Mouse (Mus musculus) adrenal gland, postnatal 4 days (tissue): ENCODE data around the gene Fam19a3. TPM values are rescaled to one million over a fixed set of nuclear protein-coding genes. Genes with fewer than 3 reads are reported as not detected.

Experiments used
- DNase-seq, 2 experiments: peaks; one replicate each; pipeline ENCODE4 v3.0.0; 2021 to 2022; ENCODE audit warnings: low spot score in 2 of 2, mixed read lengths in 2 of 2
- total RNA-seq, 2 experiments: library from RNA; stranded (reverse); gene quantifications; 2 replicates each; pipeline ENCODE4 v1.2.3; 2021

The Fam19a3 gene
- total RNA-seq, 2 experiments from 2014 or later: 1.2 to 1.3 TPM

DNA sequence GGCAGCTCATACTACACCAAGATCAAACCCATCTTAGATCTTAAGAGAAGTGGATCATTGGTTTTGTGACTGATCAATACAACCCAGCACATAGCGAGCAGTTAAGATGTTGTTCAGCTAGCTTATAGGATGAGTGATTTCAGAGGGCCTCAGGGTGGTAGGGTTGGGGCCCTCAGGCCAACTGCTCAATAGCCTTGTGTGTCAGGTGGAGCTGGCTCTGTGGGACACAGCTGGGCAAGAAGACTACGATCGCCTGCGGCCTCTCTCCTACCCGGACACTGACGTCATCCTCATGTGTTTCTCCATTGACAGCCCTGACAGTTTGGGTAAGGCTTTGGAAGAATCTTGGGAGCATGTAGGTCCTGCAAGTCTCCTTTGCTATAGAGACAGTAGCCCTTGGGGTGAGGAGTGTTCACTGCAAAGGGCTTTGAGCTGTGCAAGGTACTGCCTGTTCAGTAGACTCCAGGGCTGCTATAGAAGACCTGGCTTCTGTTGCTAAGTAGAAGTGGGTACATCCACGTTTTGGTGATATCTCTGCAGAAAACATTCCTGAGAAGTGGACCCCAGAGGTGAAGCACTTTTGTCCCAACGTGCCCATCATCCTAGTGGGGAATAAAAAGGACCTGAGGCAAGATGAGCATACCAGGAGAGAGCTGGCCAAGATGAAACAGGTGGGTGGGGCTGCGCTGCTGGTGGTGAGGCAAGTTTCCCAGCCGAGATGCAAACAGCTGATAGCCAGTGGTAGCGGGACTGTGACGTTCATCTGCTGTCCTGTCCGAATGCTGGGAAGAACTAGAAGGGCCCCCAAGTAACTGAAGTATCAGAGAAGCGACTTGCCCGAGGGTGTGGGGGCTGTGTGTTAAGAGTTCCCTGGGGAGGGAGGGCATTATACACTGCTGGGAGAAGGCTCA, 11.0 kb upstream of the Fam19a3 start:
- DNase-seq: no peak

DNA sequence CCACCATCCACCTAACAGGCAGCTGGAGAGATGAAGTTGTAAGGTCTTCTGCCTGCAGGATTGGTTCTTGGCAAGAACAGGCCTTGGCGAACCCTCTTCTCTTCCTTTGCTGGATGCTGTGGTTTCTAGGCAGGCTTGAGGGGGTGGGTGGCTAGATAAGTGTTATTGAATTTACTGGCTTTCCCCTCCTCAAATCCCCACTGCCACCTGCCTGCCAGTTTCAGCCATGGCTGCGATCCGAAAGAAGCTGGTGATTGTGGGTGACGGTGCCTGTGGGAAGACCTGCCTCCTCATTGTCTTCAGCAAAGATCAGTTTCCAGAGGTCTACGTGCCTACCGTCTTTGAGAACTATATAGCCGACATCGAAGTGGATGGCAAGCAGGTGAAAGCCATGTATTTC, 10.0 kb upstream of the Fam19a3 start:
- DNase-seq: no peak

DNA sequence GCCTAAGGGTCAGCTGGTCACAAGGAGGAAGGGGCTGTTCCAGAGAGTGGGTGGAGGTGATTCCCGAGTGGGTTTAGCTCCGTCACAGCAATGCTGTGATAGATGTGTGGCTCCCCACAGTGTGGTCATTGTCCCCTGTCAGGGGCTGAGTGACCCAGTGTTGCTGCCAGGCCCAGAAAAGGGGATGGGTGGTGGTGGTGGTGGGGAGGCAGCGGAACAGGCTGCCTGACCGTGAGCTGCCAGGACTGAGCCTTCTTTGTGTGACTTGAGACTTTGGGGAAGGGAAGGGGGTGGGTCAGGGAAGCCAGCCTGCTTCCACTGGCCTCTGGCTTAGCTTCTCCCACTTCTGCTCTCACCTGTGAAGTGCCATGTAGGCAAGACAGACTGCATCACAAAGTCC, 9.4 kb upstream of the Fam19a3 start:
- no peak for DNase-seq

DNA sequence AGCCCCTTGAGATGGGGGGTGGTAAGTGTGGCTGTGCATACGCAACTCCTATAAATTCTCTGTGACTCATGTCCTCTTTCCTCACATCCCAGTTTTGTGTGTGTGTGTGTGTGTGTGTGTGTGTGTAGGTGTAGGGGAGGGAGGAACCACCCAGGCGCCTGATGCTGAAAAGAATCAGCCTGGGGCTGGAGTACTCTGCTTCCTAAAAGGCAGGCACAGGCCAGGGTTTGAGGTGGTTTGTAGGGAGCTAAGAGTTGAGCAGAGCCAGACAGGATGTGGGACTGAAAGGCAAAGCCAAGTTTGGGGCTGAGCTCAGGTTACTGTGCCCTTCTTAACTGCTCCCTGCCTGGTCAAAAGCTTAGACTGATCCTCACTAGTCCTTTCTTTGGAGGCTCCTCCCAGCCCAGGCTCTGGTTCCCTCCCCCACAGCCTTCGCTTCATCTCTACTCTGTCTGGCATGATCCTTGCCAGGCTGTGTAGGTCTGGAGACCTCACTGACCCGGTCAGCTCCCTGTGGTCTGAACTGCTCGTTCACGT, 8.8 kb upstream of the Fam19a3 start:
- DNase-seq: no peak

DNA sequence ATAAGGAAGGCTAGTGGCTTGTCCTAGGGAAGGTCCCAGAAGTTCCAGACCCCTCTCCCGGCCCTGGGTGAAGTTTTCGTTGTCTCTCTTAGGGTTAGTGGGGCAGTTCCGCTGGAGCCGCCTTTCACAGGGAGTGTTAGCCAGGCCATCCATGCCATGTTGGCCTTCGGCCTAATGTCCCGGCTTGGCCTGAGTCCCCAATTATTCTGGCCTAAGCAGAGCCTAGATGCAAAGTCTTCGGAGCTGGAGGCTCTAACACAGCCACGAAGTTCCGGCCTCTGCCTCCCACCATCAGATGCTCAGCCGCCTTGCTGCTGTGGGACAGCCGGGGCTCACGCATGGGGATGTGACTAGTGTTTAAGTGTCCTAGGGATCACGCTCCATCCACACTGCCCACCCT, 8.2 kb upstream of the Fam19a3 start:
- DNase-seq: no peak

DNA sequence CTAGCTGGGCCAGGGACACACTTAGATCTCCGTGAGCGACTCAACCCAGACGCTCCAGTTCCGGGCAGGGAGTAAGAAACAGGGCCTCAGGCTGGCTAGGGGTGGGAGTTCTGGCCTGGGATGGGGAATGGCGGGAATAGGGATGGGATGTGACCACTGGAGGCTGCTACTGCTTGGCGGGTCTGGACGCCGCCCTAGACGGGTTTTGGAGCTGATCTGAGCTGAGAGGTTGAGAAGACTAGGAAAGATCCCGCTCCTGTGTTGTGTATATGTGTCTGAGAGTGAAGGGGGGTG, 7.6 kb upstream of the Fam19a3 start:
- DNase-seq: no peak

DNA sequence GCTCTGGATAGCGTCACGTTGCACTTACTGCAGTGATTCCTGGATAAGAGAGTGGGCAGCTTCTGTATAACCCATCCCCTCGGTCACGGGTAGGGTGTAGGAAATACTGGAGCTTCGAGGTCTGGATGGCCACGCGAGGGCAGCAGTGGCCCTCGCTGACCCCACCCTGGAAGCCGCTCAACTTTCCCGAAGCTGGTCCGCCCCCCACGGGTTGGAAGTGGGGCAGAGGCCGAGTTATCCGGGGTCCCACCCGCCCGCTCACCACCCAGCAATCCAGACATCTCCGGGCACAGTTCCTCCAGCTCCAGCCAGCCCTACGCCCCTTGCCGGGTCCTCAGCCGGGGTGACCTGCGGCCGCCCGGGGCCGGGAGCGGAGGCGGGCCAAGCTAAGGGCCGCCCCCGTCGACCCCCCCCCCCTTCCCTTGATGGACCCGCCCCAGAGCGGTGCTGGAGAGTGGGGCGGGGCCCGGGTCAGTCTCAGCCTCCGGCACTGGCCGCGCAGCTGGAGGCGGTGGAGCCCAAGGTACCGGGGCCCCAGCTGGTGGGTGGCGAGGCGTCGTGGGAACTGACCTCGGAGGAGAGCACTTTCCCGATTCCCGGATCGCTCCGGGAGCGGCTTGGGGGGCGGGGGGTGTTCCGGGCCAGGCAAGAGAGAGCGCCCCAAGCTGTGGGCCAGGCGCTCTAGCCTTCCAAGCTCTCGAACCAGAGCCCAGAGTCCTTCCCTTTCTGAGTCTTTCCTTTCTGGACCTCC, 7.1 kb upstream of the Fam19a3 start:
- DNase-seq: peak in 1 of 2 experiments; percentile 72

DNA sequence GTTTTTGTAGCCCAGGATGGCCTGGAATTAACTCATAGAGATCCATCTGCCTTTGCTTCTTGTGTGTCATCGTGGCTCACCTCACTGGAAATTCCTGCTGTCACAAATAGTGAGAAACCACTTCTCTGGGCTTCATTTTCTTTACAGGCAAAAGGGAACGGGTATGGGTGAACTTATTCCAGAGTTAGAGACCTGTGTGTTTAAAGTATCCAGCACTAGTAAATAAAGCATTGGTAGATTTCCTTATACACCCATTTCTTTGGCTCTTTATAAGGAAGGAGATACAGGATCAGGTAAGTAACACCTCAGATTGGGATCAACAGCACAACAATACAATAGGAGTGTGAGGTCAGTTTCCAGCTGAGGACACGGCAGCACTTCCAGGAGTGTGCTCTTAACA, 6.4 kb upstream of the Fam19a3 start, which contains the start of gene Rhoc:
Gene Rhoc (plus strand): TSS at position 301 of the 400 bp plus-strand sequence.
- DNase-seq: no peak

DNA sequence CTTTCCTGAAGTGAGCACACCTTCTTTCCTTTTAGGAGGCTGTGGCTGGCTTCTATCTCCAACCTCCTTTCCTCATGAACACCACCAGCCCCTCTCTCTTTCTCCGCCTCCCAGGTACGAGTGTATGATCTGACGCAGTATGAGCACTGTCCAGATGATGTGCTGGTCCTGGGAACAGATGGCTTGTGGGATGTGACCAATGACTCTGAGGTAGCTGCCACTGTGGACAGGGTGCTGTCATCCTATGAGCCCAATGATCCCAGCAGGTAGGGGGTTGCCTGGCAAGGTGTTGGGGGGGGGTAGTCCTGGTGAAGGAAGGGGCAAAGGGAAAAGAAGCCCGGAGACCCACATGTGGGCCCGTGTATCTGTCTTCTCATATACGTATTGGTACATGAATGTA, 3.6 kb upstream of the Fam19a3 start:
- no peak for DNase-seq

DNA sequence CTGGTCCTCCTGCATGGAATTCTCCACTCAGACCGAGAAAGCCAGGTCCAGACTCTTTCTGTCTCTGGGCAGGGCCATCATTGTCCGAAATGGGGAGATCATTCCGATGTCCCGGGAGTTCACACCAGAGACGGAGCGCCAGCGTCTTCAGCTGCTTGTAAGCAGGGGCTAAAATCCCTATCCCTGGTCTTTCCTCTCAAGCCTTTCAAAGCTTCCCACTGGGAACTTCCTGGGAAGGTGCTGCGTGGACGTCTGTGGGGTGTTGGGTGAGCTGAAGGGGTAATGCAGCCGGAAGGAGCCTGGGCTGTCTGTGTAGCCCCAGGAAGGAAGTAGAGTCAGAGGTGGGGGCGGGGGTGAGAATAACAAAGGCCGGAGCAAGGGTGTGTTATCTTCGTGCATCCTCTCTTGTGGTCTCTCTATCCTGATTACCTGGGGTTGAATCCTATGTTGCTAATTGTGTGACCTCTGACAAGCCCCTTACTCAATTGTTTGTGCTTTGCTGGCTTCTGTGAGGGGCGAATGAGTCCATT, 2.4 kb upstream of the Fam19a3 start:
- no peak for DNase-seq

DNA sequence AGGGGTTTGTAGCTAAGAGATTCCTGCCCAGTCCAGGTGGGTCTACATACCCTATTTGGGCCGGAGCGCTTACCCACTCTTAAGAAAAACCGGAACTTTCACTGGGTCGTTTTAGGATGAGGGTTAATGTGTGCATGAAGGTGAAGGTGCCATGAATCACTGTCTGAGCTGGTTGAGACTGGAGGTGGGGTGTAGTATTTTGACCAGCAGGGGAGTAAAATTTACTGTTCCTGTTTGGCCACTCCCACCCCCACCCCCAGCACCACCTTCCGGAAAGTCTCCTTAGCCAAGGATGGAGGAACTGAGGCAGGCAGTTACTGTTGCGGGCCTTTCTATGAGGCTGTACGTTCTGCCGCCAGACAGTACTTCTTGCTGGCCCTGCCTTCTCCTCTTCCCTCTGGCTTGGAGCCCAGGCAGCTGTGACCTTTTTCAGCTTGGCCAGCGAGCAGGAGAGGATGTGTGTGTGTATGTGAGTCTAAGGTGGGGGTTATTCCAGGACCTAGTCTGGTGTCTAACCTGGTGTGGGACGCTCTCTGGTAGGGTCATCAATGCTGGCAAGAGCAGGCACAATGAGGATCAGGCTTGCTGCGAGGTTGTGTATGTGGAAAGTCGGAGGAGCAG, 531 bp upstream of the Fam19a3 start:
- DNase-seq: no peak

DNA sequence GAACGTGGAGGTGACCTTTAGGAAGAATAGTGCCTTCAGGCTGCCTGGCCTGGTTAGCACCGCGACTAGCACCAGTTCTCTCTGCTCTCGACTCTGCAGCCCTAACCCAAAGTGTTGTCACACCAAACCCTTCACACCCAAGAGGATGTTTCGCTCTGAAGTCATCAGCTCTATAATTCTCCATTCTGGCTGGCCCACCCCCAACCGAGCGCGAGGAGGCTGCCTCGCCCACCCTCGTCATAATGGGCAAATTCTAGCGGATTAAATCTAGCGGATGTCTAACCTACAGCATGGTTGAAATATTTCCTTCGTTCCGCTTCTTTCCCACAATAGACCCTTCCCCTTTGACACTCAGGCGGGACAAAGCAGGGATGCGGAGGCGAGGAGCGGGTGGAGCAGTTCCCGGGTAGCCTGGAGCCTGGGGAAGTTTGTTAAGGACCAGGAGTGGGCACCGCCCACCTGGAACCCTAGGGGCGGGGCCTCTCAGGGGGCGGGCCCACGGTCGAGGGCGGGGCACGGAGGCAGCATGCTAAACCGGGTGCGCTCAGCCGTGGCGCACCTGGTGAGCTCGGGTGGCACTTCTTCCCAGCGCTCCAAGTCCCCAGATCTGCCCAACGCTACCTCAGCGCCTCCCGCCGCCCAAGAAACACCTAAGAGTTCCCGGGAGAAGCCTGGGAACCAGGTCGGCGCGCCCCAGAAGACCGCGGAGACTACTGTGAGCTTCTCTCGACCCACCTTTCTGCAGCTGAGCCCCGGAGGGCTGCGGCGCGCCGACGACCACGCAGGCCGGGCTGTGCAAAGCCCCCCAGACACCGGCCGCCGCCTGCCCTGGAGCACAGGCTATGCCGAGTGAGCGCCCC, 849 bp downstream of the Fam19a3 start, which contains the start of gene Ppm1j:
Gene Ppm1j (plus strand): TSS at position 496 of the 860 bp plus-strand sequence.
- no peak for DNase-seq

DNA sequence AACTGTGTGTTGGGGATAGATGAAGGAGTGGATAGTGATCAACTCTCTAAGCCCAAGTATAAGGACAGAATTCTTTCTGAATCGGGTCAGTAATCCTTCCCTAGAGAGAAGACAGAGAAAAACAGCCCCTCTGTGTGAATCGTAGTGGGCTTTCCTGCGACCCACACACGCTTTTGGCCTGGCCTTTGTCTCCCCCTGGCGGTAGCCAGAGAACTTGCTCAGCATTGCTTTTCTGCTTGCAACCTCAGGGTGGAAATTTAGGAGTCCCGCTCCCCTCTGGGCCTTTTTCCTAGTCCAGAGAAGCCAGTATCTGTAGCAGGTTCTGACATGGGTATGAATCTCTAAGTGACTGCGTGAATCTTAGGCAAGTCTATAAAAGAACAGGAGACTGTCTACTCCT, 1.7 kb downstream of the Fam19a3 start:
- no peak for DNase-seq

DNA sequence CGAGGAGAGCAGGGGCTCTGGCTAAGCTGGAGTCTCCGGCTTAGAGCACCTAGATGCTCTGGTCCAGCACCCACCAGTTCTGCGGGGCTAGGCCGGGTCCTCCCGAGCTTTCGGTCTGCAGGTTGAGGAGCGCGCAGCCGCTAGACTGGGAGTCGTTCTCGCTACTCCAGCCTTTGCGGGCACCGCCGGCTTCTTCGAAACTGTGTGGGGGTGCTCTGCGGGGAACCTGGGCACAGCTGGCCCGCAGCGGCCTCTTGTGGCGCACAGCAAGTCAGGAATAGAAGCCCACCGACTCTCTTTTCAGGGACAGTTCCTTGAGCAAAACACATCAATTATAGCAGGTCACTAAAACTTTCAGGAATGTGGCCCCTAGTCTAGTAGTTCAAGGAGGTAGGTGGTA, 4.3 kb downstream of the Fam19a3 start:
- no peak for DNase-seq

DNA sequence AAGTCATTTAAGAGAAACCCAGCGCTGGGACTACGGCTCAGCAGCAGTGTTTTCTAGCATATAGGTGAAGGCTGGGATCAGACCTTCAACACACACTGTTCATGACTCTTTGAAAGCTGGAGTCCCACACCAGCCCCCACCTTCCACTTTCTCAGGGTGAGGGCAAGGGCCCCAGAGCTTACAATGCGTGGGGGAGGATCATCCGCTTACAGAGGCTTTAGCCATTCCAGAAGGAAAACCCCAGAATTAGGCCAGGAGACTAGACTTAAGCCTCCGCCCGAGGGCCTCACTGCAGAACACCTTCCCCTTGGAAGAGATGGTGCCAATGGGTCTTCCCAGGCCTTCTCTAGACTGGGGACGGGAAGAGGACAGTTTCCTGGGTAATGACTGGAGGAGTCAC, 8.3 kb downstream of the Fam19a3 start:
- no peak for DNase-seq

DNA sequence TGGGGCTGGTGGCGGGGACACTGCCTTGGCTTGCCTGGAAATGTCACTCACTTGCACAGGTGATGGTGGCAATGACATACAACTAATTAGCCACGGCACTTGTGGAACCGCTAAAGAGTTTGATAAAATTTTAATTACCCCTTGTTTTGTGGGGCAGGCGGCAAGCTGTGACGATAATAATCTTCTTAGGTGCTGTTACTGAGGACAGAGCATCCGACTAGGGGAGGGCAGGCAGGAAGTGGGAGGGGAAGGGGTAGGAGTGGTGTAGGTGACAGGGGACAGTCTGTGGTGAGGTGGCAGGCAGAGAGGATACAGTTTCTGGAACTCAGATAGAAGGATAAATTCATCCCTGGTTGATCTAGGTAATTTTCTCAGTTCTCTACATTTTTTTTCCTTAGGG, 10.2 kb downstream of the Fam19a3 start:
- no peak for DNase-seq

DNA sequence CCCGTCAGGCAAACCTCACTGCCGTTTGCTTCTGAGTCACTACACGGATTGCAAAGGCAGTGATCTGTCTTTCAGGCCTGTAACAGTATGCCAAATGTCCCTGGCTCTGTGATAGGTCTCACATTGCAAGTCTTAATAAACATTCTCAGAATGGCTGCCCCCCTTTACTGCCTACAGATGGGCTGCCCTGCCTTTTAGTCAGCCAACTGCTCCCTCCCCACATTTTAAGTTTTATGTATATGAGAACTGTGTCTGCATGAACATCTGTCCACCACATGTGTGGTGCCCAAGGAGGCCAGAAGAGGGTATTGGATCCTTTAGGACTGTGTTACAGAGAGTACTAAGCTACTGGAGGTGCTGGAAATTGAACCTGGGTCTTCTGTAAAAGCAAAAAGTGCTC, 10.7 kb downstream of the Fam19a3 start:
- no peak for DNase-seq

DNA sequence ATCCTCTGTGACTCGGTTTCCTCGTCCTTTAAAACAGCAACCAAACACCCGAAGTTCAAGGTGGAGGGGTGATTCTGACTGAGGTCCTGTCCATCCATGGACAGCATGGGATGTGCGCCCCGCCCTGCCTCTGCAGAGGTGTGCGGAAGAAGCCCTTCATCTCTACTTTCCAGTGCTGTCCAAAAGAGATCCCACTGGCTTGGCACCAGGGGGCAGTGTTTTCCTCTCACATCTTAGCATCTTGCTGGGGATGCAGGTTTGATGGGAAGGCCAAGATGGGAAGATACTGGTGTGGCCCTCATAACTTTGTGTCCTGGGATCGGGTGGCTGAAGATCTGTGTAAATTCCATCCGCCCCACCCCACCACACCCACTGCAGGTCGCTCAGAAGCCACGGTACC, 11.6 kb downstream of the Fam19a3 start:
- DNase-seq: peak in 1 of 2 experiments; percentile 24

DNA sequence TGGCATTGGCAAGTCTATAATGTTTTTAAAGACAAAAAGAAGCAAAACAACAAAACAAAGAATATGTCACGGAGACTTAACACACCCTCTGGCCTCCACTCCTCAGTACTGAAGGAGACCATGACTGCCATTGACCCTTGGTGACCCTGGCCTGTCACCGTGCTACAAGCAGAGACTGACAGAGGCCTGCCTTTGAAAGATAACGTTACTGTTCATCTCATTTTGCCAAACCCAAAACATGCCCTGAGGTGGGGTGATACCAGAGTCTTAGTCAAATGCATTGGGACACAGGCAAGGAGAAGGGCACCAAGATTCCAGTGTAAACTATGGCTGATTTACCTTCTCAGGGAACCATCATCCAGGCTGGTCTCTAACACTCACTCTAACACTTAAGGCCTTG, 12.5 kb downstream of the Fam19a3 start:
- DNase-seq: no peak

DNA sequence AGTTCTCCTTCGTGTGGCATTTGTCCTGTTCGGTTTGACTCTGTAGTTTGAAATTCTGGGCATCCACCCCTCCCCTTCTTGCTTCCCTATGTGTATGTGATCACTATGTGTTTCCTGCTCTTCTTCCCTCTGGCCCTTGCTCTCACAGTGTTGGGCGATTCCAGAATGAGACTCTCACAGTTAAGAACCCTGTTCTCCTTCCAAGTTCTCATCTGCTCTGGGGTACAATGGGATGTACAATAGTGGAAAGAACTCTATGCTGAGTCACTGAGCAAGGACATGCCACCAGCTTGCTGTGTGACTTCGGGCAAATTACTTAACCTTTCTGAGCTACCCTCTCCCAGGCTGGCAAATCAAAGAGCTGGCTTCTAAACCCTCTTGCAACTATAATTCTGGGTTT, 13.9 kb downstream of the Fam19a3 start:
- DNase-seq: no peak

DNA sequence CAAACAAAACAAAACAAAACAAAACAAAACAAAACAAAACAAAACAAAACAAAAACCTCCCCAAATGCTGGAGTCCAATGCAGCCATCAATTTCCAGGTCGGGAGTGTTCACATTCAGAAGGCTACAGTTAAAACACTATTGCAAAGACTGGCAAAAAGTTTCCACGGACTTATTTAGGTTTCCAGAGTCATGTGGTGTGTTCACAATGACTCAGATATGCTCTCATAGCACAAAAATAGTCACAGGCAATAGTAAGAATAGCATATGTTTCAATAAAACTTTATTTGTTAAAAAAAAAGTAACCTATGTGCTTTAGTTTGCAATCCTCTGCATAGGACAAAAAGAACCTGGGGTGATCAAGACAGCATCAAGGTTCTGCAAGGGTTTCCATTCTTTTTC, 14.5 kb downstream of the Fam19a3 start:
- DNase-seq: no peak
